Mouse (Mus musculus) small intestine, adult 2 months (tissue): Measurements from ENCODE around the gene Spry1.

Experiments used
- CTCF ChIP-seq: fragments of 200-500 bp; IDR thresholded peaks from 2 replicates; pipeline ENCODE4 v1.5.1; 2012; ENCODE audit warnings: low read depth, mild to moderate bottlenecking, control low read depth, inconsistent platforms, low read length, moderate library complexity, mixed read lengths; ENCODE audit not compliant: insufficient replicate concordance, insufficient read length; ENCODE audit errors: extremely low read depth
- POLR2A ChIP-seq: fragments of 200-500 bp; IDR thresholded peaks from 2 replicates; pipeline ENCODE4 v1.6.1; 2012; ENCODE audit warnings: low read depth, mild to moderate bottlenecking, control low read depth, inconsistent platforms, low read length, moderate library complexity

- no peak for TF ChIP-seq CTCF
- TF ChIP-seq POLR2A = no peak
Measured at GRCm38 (mm10) chr3:37646221-37646620, 6.5 kb downstream of the Spry1 start.
